Mouse (Mus musculus): ENCODE results near the gene Mob3a.

Mob3a gene

GRCm38 (mm10) chr10:80676198-80676928, 25.4 kb downstream of the Mob3a start:
- peak; percentile 65; the same call in 1 of the 2 replicates for TF ChIP-seq GATA4 (IDR thresholded peaks at IDR 0.05; ENCODE audit: insufficient replicate concordance, low read length)

- TF ChIP-seq GATA4 (IDR thresholded peaks at IDR 0.05; ENCODE audit: insufficient replicate concordance, low read length) = no peak
Observed at GRCm38 (mm10) chr10:80675405-80676197, 26.2 kb downstream of the Mob3a start.

- TF ChIP-seq GATA4 (IDR thresholded peaks at IDR 0.05; ENCODE audit: insufficient replicate concordance, low read length) = no peak
Observed at GRCm38 (mm10) chr10:80674851-80675404, 26.8 kb downstream of the Mob3a start.

GRCm38 (mm10) chr10:80674161-80674711, 27.5 kb downstream of the Mob3a start:
- TF ChIP-seq GATA4 (IDR thresholded peaks at IDR 0.05; ENCODE audit: insufficient replicate concordance, low read length) = peak; percentile 6; the same call in 1 of the 2 replicates

- TF ChIP-seq GATA4 (IDR thresholded peaks at IDR 0.05; ENCODE audit: insufficient replicate concordance, low read length) = no peak
Observed at GRCm38 (mm10) chr10:80673690-80674089, 28.1 kb downstream of the Mob3a start.

- peak; percentile 8; the same call in 1 of the 2 replicates for TF ChIP-seq GATA4 (IDR thresholded peaks at IDR 0.05; ENCODE audit: insufficient replicate concordance, low read length)
Observed at GRCm38 (mm10) chr10:80671936-80672690, 29.7 kb downstream of the Mob3a start.

GRCm38 (mm10) chr10:80671251-80671650, 30.5 kb downstream of the Mob3a start:
- no peak for TF ChIP-seq GATA4 (IDR thresholded peaks at IDR 0.05; ENCODE audit: insufficient replicate concordance, low read length)

- no peak for TF ChIP-seq GATA4 (IDR thresholded peaks at IDR 0.05; ENCODE audit: insufficient replicate concordance, low read length)
Observed at GRCm38 (mm10) chr10:80670531-80670930, 31.2 kb downstream of the Mob3a start.

GRCm38 (mm10) chr10:80669737-80670485, 31.9 kb downstream of the Mob3a start:
- no peak for TF ChIP-seq GATA4 (IDR thresholded peaks at IDR 0.05; ENCODE audit: insufficient replicate concordance, low read length)

- no peak for TF ChIP-seq GATA4 (IDR thresholded peaks at IDR 0.05; ENCODE audit: insufficient replicate concordance, low read length)
Observed at GRCm38 (mm10) chr10:80669018-80669417, 32.8 kb downstream of the Mob3a start.

GRCm38 (mm10) chr10:80668614-80669013, 33.2 kb downstream of the Mob3a start:
- no peak for TF ChIP-seq GATA4 (IDR thresholded peaks at IDR 0.05; ENCODE audit: insufficient replicate concordance, low read length)

GRCm38 (mm10) chr10:80666837-80667412, 34.9 kb downstream of the Mob3a start:
- no peak for TF ChIP-seq GATA4 (IDR thresholded peaks at IDR 0.05; ENCODE audit: insufficient replicate concordance, low read length)

GRCm38 (mm10) chr10:80665981-80666733, 35.6 kb downstream of the Mob3a start:
- no peak for TF ChIP-seq GATA4 (IDR thresholded peaks at IDR 0.05; ENCODE audit: insufficient replicate concordance, low read length)
